Mouse (Mus musculus): ENCODE results near the gene Caln1. TPM values are rescaled to one million over a fixed set of nuclear protein-coding genes. Genes with fewer than 3 reads are reported as not detected.

Gene Caln1
- polyA plus RNA-seq, 1 experiment from 2014 or later, result 0.31 TPM

DNA sequence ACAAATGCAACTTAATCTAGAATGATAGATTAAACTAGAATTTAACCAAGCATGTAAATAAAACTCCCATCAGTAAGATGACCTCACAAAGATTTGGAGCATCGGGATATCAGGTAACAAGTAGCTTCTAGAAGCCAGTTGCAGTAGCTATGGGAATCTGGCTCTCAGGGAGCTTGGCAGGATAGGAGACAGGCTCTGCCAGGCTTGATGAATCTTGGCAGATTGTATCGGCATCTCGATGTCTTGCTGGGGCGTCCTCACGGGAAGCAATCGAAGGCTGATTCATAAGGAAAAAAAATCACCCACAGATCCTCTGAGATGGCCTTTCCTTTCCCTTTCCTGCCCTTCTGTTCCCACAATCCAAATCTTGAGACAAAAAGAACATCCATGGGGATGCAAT, 396.5 kb downstream of the Caln1 start:
- no peak overlapping the region for H3K27ac ChIP-seq (replicated peaks in 1 of 2; ENCODE audit: control insufficient read depth in 1 of 2, insufficient read depth in 1 of 2, low read depth in 2 of 2, low read length in 2 of 2)
- no peaks in the 10 kb centered on the region for H3K36me3 ChIP-seq (ENCODE audit: control insufficient read depth, insufficient read depth, low read length)
- no peak overlapping the region for H3K4me3 ChIP-seq (ENCODE audit: control insufficient read depth in 1 of 2, insufficient read depth in 1 of 2, low read depth in 1 of 2, low read length in 2 of 2)
- H3K27me3 ChIP-seq (ENCODE audit: control insufficient read depth, insufficient read depth, low read length), result no peaks in the 10 kb centered on the region
- no peak for ATAC-seq (ENCODE audit: insufficient number of reproducible peaks, insufficient read depth, low FRiP score, low read depth)
- H3K4me2 ChIP-seq (ENCODE audit: low read length), result no peak overlapping the region
- WGBS, result 88% methylated on average over 6 of the region's 6 CpGs
- H3K9me3 ChIP-seq (ENCODE audit: control insufficient read depth, low read length), result 0 out of 2 replicates have a peak, but pooled peaks cover 9% of the 10 kb centered on the region
- no peaks in the 10 kb centered on the region for H3K4me1 ChIP-seq (ENCODE audit: control insufficient read depth in 2 of 2, insufficient read depth in 2 of 2, low read length in 2 of 2)
- no peak overlapping the region for H3K9ac ChIP-seq (ENCODE audit: low read length)

DNA sequence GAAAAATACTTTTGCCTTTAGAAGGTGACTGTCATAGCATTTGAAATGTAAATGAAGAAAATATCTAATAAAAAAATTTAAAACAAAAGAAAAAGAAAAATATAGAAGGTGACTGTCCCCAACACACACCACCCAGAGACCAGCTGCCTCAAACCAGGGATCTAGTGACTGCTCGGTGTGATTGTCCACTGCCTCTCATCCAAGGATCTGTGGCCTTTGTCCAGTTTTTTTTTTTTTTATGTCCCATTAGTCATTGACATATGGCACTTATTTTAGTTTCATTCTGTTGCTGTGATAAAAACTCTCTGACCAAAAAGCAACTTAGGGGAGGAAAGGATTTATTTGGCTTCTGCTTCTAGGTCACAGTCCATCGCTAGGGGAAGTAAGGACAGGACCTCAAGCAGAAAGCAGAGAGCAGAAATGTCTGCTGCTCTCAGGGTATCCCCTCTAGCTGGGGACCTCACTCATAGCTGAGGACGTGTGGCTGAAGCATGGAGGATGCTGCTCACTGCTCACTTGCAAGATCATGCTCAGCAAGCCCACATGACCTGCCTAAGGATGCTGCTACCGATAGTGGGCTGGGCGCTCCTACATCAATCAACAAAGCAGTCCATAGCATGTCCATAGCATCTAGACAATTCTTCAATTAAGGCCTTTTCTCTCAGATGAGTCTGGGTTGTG, 401.9 kb downstream of the Caln1 start:
- H3K9ac ChIP-seq (ENCODE audit: low read length), result no peak overlapping the region

DNA sequence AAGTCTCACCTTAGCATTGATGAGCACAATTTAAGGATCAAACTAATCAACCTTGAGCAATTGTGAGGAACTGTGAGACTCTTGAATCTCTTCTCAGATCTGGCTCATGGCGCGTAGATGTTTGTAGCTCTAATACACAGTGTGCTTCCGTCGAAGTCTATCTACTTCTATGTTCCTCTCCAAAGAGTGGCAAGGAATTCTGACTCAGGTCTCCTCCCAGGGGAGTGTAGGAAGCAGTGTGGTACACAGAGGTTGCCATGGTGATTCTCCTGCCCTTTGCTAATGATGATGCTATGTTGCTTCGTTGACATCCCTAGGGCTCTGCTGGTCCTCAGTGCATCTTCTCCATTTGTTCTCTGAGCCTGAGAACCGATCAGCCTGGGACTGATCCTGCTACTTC, 403.2 kb downstream of the Caln1 start:
- no peaks in the 10 kb centered on the region for H3K4me1 ChIP-seq (ENCODE audit: control insufficient read depth in 2 of 2, insufficient read depth in 2 of 2, low read length in 2 of 2)
- 81% methylated on average over 6 of the region's 6 CpGs for WGBS
- no peak overlapping the region for H3K4me3 ChIP-seq (ENCODE audit: control insufficient read depth in 1 of 2, insufficient read depth in 1 of 2, low read depth in 1 of 2, low read length in 2 of 2)
- H3K4me2 ChIP-seq (ENCODE audit: low read length), result no peak overlapping the region
- no peaks in the 10 kb centered on the region for H3K36me3 ChIP-seq (ENCODE audit: control insufficient read depth, insufficient read depth, low read length)
- H3K27ac ChIP-seq (replicated peaks in 1 of 2; ENCODE audit: control insufficient read depth in 1 of 2, insufficient read depth in 1 of 2, low read depth in 2 of 2, low read length in 2 of 2), result no peak overlapping the region
- no peak for ATAC-seq (ENCODE audit: insufficient number of reproducible peaks, insufficient read depth, low FRiP score, low read depth)
- H3K9ac ChIP-seq (ENCODE audit: low read length), result no peak overlapping the region
- H3K9me3 ChIP-seq (ENCODE audit: control insufficient read depth, low read length), result 0 out of 2 replicates have a peak, but pooled peaks cover 6% of the 10 kb centered on the region
- H3K27me3 ChIP-seq (ENCODE audit: control insufficient read depth, insufficient read depth, low read length), result no peaks in the 10 kb centered on the region

More for the DNA sequence above, 401.9 kb downstream of the Caln1 start:
- Histone ChIP-seq H3K27ac (replicated peaks in 1 of 2; ENCODE audit: control insufficient read depth in 1 of 2, insufficient read depth in 1 of 2, low read depth in 2 of 2, low read length in 2 of 2) (no peak overlapping the region), H3K4me2 (ENCODE audit: low read length) (no peak overlapping the region), H3K36me3 (ENCODE audit: control insufficient read depth, insufficient read depth, low read length) (no peaks in the 10 kb centered on the region), H3K27me3 (ENCODE audit: control insufficient read depth, insufficient read depth, low read length) (no peaks in the 10 kb centered on the region), H3K4me1 (ENCODE audit: control insufficient read depth in 2 of 2, insufficient read depth in 2 of 2, low read length in 2 of 2) (no peaks in the 10 kb centered on the region), H3K4me3 (ENCODE audit: control insufficient read depth in 1 of 2, insufficient read depth in 1 of 2, low read depth in 1 of 2, low read length in 2 of 2) (no peak overlapping the region), H3K9me3 (ENCODE audit: control insufficient read depth, low read length) (0 out of 2 replicates have a peak, but pooled peaks cover 9% of the 10 kb centered on the region)
- ATAC-seq (ENCODE audit: insufficient number of reproducible peaks, insufficient read depth, low FRiP score, low read depth), result no peak
- 80% methylated on average over 5 of the region's 5 CpGs for WGBS

DNA sequence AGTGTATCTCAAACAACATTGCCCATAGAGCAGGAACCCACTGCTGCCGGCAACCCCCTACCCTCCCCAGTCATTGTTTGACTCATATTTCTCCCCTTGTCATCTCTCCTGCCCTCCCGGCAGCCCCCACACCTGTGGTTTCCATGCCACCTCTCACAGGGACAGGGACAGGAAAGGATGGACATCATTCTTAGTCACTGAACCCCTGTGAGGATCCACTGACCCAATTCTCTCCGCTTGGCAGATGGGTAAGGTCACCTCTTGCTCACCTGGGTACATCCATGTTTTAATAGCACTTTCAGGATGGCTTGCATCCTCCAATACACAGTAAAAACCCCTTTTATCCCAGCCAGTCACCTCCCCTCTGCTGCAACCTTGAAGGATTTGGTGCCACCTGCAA, 405.7 kb downstream of the Caln1 start:
- Histone ChIP-seq H3K36me3 (ENCODE audit: control insufficient read depth, insufficient read depth, low read length) (no peaks in the 10 kb centered on the region), H3K27me3 (ENCODE audit: control insufficient read depth, insufficient read depth, low read length) (no peaks in the 10 kb centered on the region), H3K4me2 (ENCODE audit: low read length) (no peak overlapping the region), H3K4me1 (ENCODE audit: control insufficient read depth in 2 of 2, insufficient read depth in 2 of 2, low read length in 2 of 2) (no peaks in the 10 kb centered on the region), H3K9me3 (ENCODE audit: control insufficient read depth, low read length) (no peaks in the 10 kb centered on the region), H3K4me3 (ENCODE audit: control insufficient read depth in 1 of 2, insufficient read depth in 1 of 2, low read depth in 1 of 2, low read length in 2 of 2) (no peak overlapping the region), H3K9ac (ENCODE audit: low read length) (no peak overlapping the region), H3K27ac (replicated peaks in 1 of 2; ENCODE audit: control insufficient read depth in 1 of 2, insufficient read depth in 1 of 2, low read depth in 2 of 2, low read length in 2 of 2) (no peak overlapping the region)
- ATAC-seq (ENCODE audit: insufficient number of reproducible peaks, insufficient read depth, low FRiP score, low read depth), result no peak
- 84% methylated on average over 3 of the region's 3 CpGs for WGBS

DNA sequence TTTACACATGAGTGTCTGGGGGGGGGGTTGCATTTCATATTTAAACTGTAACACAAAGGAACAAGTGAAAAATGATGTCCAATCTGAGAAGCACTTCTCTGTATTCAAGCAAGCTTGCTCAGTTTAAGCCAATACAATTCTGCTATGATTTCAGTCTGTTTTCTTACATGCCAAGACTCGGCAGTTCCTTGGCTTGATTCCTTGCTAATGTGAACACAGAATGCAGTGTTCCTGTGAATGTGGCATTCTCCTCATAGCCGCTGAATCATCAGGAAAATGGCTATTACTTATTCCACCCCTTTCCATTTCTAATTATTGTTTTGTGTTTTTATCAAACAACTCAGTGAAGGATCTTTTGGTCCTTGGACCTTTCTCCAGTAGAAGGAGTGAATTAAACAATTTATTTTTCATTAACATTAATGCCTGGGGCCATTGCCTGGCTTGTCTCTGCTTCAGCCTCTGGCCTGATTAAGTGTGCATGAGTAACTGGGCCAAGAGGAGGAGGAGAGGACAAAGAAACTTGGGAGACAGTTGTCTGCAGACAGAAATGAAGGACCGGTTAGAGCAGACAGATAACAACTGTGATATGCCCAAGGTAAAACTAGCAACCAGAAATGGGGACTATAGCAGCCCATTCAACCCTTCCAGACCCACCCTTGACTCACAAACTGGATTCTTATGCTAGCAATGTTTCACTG, 423.6 kb downstream of the Caln1 start:
- no peak for ATAC-seq (ENCODE audit: insufficient number of reproducible peaks, insufficient read depth, low FRiP score, low read depth)

DNA sequence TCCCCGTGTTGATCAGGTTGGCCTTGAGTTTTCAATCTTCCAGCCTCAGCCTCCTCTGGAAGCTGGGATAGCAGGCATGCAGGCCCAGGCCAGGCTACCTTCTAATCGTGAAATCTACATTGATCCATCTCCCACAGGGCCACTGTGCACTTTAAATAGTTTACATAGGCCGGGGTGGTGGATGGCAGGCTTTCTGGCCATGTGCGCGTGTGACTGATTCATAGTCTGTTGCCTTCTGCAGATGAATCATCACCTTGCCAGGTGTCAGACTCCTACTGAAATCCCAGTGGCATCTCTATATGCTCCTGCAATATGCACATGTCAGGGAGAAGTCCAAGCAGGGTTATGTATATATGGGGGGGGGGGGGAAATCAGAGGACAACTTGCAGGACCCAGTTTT, 428.5 kb downstream of the Caln1 start:
- ATAC-seq (ENCODE audit: insufficient number of reproducible peaks, insufficient read depth, low FRiP score, low read depth), result no peak
- WGBS, result 78% methylated on average over 5 of the region's 5 CpGs
- Histone ChIP-seq H3K9me3 (ENCODE audit: control insufficient read depth, low read length) (peaks cover 6% of the 10 kb centered on the region; the same call in 1 of the 2 replicates), H3K27me3 (ENCODE audit: control insufficient read depth, insufficient read depth, low read length) (no peaks in the 10 kb centered on the region), H3K27ac (replicated peaks in 1 of 2; ENCODE audit: control insufficient read depth in 1 of 2, insufficient read depth in 1 of 2, low read depth in 2 of 2, low read length in 2 of 2) (no peak overlapping the region), H3K4me3 (ENCODE audit: control insufficient read depth in 1 of 2, insufficient read depth in 1 of 2, low read depth in 1 of 2, low read length in 2 of 2) (no peak overlapping the region), H3K4me2 (ENCODE audit: low read length) (no peak overlapping the region), H3K4me1 (ENCODE audit: control insufficient read depth in 2 of 2, insufficient read depth in 2 of 2, low read length in 2 of 2) (no peaks in the 10 kb centered on the region), H3K9ac (ENCODE audit: low read length) (no peak overlapping the region), H3K36me3 (ENCODE audit: control insufficient read depth, insufficient read depth, low read length) (no peaks in the 10 kb centered on the region)

More for the DNA sequence above, 423.6 kb downstream of the Caln1 start:
- 72% methylated on average over 3 of the region's 3 CpGs for WGBS
- H3K36me3 ChIP-seq (ENCODE audit: control insufficient read depth, insufficient read depth, low read length), result no peaks in the 10 kb centered on the region
- no peak overlapping the region for H3K9ac ChIP-seq (ENCODE audit: low read length)
- no peaks in the 10 kb centered on the region for H3K9me3 ChIP-seq (ENCODE audit: control insufficient read depth, low read length)
- no peaks in the 10 kb centered on the region for H3K27me3 ChIP-seq (ENCODE audit: control insufficient read depth, insufficient read depth, low read length)
- H3K4me3 ChIP-seq (ENCODE audit: control insufficient read depth in 1 of 2, insufficient read depth in 1 of 2, low read depth in 1 of 2, low read length in 2 of 2), result no peak overlapping the region
- H3K4me2 ChIP-seq (ENCODE audit: low read length), result no peak overlapping the region
- H3K27ac ChIP-seq (replicated peaks in 1 of 2; ENCODE audit: control insufficient read depth in 1 of 2, insufficient read depth in 1 of 2, low read depth in 2 of 2, low read length in 2 of 2), result no peak overlapping the region
- no peaks in the 10 kb centered on the region for H3K4me1 ChIP-seq (ENCODE audit: control insufficient read depth in 2 of 2, insufficient read depth in 2 of 2, low read length in 2 of 2)

DNA sequence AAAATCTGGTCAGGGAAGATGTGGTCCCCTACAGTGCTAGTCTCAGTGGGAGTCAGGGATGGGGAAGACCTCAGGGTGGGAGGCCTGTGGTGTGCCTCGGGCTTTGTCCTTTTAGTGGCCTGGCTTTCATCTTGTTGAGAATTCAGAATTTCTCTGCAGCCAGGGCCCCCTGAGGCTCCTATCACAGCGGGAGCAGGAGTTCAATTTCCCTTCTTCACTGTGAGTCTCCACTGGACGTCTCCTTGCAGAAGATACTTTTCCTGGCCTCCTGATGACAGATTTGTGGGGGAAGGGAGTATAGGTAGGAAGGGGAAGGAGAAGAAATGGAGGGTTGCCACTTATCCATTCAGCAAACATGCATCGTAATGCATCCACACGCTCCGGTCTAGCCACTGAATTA, 441.1 kb downstream of the Caln1 start:
- no peak overlapping the region for H3K9ac ChIP-seq (ENCODE audit: low read length)
- H3K27ac ChIP-seq (replicated peaks in 1 of 2; ENCODE audit: control insufficient read depth in 1 of 2, insufficient read depth in 1 of 2, low read depth in 2 of 2, low read length in 2 of 2), result no peak overlapping the region
- ATAC-seq (ENCODE audit: insufficient number of reproducible peaks, insufficient read depth, low FRiP score, low read depth), result no peak
- H3K36me3 ChIP-seq (ENCODE audit: control insufficient read depth, insufficient read depth, low read length), result no peaks in the 10 kb centered on the region
- no peaks in the 10 kb centered on the region for H3K27me3 ChIP-seq (ENCODE audit: control insufficient read depth, insufficient read depth, low read length)
- no peak overlapping the region for H3K4me2 ChIP-seq (ENCODE audit: low read length)
- 11% methylated on average over 6 of the region's 6 CpGs for WGBS
- peaks cover 3% of the 10 kb centered on the region; the same call in 1 of the 2 replicates for H3K9me3 ChIP-seq (ENCODE audit: control insufficient read depth, low read length)
- no peaks in the 10 kb centered on the region for H3K4me1 ChIP-seq (ENCODE audit: control insufficient read depth in 2 of 2, insufficient read depth in 2 of 2, low read length in 2 of 2)
- no peak overlapping the region for H3K4me3 ChIP-seq (ENCODE audit: control insufficient read depth in 1 of 2, insufficient read depth in 1 of 2, low read depth in 1 of 2, low read length in 2 of 2)

All from heart, embryonic 14.5 days (tissue).